Mouse (Mus musculus): ENCODE data around the gene Daglb.
"Not testable (repeated sequence)": the region's sequence is repeated elsewhere in the genome, so short reads cannot be mapped to it uniquely, and the experiment has no call there.

The Daglb gene

GRCm38 (mm10) chr5:143487193-143487592 lies 22.8 kb downstream of the Daglb start:
- DNase-seq (ENCODE audit: low spot score): no peak

GRCm38 (mm10) chr5:143487998-143488397 lies 23.6 kb downstream of the Daglb start:
- DNase-seq (ENCODE audit: low spot score): no peak

GRCm38 (mm10) chr5:143489749-143490342 lies 25.5 kb downstream of the Daglb start:
- DNase-seq (ENCODE audit: low spot score): peak; percentile 44

GRCm38 (mm10) chr5:143491736-143492135 lies 27.4 kb downstream of the Daglb start:
- no peak for DNase-seq (ENCODE audit: low spot score)

- no peak for DNase-seq (ENCODE audit: low spot score)
Measured at GRCm38 (mm10) chr5:143493163-143493562, 28.8 kb downstream of the Daglb start.

GRCm38 (mm10) chr5:143495708-143496107 lies 31.3 kb downstream of the Daglb start:
- no peak for DNase-seq (ENCODE audit: low spot score)

- no peak for DNase-seq (ENCODE audit: low spot score)
Measured at GRCm38 (mm10) chr5:143497451-143497850, 33.1 kb downstream of the Daglb start.

GRCm38 (mm10) chr5:143499197-143499596 lies 34.8 kb downstream of the Daglb start:
- no peak for DNase-seq (ENCODE audit: low spot score)

GRCm38 (mm10) chr5:143499686-143500085 lies 35.3 kb downstream of the Daglb start:
- no peak for DNase-seq (ENCODE audit: low spot score)

GRCm38 (mm10) chr5:143500711-143501110 lies 36.3 kb downstream of the Daglb start:
- DNase-seq (ENCODE audit: low spot score): not testable (repeated sequence)

GRCm38 (mm10) chr5:143501140-143501539 lies 36.8 kb downstream of the Daglb start:
- no peak for DNase-seq (ENCODE audit: low spot score)

- DNase-seq (ENCODE audit: low spot score): no peak
Measured at GRCm38 (mm10) chr5:143501649-143502048, 37.3 kb downstream of the Daglb start.

- no peak for DNase-seq (ENCODE audit: low spot score)
Measured at GRCm38 (mm10) chr5:143502899-143503557, 38.6 kb downstream of the Daglb start.

- DNase-seq (ENCODE audit: low spot score): no peak
Measured at GRCm38 (mm10) chr5:143503740-143504139, 39.4 kb downstream of the Daglb start.

GRCm38 (mm10) chr5:143504453-143504852 lies 40.1 kb downstream of the Daglb start:
- DNase-seq (ENCODE audit: low spot score): no peak

GRCm38 (mm10) chr5:143505056-143505455 lies 40.7 kb downstream of the Daglb start:
- DNase-seq (ENCODE audit: low spot score): no peak

GRCm38 (mm10) chr5:143505545-143505944 lies 41.2 kb downstream of the Daglb start:
- DNase-seq (ENCODE audit: low spot score): no peak

GRCm38 (mm10) chr5:143509294-143509693 lies 44.9 kb downstream of the Daglb start:
- DNase-seq (ENCODE audit: low spot score): no peak

- no peak for DNase-seq (ENCODE audit: low spot score)
Measured at GRCm38 (mm10) chr5:143509737-143510136, 45.4 kb downstream of the Daglb start.

GRCm38 (mm10) chr5:143511577-143511976 lies 47.2 kb downstream of the Daglb start:
- no peak for DNase-seq (ENCODE audit: low spot score)

GRCm38 (mm10) chr5:143512305-143512704 lies 47.9 kb downstream of the Daglb start:
- DNase-seq (ENCODE audit: low spot score): no peak

GRCm38 (mm10) chr5:143514878-143515277 lies 50.5 kb downstream of the Daglb start:
- DNase-seq (ENCODE audit: low spot score): no peak

GRCm38 (mm10) chr5:143517005-143517404 lies 52.6 kb downstream of the Daglb start:
- DNase-seq (ENCODE audit: low spot score): no peak

- DNase-seq (ENCODE audit: low spot score): no peak
Measured at GRCm38 (mm10) chr5:143517436-143517835, 53.1 kb downstream of the Daglb start.
